Mouse (Mus musculus): Measurements from ENCODE around the gene Bcan.

The Bcan gene

DNA sequence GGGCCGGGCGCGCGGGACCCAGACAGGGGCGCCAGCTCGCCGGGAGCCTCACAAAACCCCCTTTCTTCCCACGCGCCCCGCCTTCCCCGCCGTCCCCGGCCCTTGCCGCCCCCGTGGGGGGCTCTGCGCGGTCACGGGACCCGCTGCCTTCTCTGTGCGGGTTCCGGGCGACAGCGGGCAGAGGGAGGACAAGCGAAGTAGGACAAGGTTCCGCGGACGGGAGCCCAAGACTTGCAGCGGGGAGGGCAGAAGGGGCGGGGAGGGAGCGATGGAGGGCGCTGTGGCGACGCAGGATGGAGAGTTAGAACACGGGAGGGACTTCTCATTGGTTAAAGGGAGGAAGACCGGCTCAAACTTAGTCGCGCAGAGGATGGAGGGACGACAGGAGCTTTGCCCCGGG, at the start of gene Bcan:
Bcan (minus strand) TSS at position 50 of the 400 bp plus-strand sequence.
- peak; percentile 40 for DNase-seq (ENCODE audit: low spot score)

DNA sequence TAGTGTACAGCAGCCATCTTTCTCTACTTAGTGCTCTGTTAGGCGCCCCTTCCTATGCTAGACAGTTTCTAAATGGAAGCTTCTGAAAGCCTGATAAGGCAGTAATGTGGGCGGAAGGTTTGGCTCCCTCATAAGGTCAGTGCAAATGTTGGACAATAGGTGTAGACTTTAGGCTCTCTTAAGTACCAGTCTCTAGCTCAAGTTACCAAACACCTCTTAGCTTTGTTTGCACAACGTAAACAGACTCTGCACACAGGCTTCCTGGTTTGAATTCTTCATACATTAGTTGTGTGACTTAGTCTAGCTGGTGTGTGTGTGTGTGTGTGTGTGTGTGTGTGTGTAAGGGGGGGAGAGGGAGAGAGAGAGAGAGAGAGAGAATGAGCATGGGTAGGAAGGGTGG, 49.5 kb upstream of the Bcan start:
- no peak for DNase-seq (ENCODE audit: low spot score)

DNA sequence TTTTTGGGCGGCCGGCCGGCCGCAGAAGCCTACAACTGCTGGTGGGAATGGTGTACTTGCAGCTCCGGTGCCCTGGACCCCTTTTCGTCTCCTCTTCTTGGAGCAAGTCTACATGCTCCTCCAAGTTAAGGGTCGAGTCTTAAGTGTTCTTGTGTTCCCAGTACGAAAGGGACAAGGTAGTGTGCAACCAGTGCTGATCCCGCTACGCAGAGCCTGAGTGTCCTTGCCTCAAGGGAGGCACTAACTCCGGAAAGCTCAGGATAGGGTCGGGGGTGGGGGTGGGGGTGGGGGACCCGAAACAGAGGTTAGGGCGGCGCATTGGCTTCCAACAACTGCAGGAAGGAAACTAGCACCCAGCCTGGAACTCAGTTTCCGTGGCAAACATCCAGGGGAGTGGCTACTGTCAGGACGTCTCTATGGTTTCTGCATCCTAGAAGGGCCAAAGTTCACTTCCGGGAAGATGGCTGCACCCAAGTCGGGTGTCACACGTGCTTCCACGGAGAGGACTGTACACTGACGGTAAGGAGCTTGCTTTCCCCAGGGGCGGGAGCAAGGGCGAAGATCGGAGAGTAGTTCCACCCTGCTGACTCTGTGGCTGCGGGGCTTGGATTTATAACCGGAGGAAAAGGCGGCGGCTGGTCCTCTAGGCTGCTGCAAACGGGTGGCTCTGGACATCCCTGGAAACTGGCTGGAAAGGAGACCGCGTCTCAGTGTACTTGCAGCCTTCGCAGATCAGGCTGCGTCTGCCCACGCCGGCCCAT, 42.8 kb upstream of the Bcan start, which contains the start of gene Gpatch4:
Gpatch4 (plus strand) TSS at position 448 of the 761 bp plus-strand sequence.
- DNase-seq (ENCODE audit: low spot score) = peak; percentile 72

DNA sequence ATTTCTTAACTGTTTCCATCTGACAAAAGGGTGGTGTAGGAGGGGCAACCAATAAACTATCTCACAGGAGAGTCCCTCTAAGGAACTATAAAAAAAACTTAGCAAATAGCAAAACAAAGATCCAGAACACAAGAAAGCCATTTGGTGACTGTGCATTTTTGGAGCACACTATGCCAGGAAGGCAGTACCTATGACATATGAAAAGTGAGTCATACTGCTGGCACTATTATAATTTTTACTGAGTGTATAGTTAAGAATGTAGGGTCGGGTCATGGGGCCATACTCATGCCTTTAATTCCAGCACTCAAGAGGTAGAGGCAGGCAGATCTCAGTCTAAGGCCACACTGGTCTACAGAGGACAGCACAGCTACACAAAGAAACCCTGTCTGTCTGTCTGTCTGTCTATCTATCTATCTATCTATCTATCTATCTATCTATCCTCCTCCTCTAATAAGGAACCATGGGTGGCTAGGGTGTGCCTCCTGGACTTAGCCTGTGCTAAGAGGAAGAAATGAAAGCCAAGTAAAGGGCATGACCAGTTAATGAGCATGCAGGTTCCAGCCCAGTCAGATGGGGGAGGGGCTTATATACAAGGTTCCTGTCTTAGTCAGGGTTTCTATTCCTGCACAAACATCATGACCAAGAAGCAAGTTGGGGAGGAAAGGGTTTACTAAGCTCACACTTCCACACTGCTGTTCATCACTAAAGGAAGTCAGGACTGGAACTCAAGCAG, 35.7 kb upstream of the Bcan start:
- no peak for DNase-seq (ENCODE audit: low spot score)

DNA sequence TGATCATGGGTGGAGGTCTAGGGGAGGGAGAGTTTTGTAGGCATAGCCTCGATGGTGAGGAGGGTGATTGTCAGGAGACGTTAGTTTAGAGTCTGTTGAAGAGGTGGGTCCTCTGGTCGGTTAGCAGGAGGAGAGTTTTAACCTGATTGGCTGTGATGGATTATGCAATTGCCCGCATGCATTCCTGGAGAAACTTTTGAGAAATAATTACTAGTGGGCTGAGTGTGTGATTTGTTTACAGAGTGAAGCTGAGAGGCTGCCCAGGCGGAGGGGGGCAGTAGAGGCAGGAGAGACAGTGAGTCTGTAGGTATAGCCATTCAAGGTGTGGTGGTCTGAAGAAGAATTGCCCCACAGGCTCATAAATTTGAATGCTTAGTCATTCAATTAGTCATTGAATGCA, 33.5 kb upstream of the Bcan start:
- DNase-seq (ENCODE audit: low spot score) = no peak

DNA sequence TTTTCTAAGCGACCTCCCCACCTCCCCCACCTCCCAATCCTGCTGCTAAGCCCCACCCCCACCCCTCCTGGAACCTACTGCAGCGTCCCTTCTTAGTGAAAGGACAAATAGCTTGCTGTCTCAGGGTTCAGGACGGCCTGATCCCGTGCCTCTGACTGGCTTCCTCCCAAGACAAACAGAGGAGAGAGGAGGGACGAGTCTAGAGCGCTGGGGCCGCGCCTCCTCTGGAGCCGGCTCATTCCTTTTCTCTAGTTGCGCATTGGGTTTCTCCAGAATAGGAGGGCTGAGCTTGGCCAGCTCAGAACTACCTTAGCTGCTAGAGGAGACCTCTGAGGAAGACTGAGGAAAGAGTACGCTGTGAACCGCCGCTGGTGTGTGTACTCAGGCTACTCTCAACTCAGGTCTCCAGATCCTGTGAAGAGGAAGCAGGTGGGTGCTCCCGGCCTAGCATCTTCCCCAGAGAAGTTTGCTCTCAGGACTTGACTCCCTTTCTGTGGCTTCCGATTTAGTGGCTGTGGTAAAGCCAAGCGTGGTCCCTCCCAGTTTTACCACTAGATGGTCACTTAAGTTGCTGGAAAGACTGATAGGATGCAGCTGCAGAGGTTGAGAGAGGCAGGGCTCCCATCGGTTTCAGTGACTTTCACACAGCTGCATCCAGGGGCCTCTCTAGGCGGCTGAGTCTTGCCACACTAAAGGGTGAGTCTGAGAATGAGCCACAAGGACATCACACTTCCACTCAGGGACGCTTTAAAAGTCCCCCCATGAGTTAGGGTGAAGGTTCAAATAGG, 30.8 kb upstream of the Bcan start:
- DNase-seq (ENCODE audit: low spot score) = peak; percentile 69

DNA sequence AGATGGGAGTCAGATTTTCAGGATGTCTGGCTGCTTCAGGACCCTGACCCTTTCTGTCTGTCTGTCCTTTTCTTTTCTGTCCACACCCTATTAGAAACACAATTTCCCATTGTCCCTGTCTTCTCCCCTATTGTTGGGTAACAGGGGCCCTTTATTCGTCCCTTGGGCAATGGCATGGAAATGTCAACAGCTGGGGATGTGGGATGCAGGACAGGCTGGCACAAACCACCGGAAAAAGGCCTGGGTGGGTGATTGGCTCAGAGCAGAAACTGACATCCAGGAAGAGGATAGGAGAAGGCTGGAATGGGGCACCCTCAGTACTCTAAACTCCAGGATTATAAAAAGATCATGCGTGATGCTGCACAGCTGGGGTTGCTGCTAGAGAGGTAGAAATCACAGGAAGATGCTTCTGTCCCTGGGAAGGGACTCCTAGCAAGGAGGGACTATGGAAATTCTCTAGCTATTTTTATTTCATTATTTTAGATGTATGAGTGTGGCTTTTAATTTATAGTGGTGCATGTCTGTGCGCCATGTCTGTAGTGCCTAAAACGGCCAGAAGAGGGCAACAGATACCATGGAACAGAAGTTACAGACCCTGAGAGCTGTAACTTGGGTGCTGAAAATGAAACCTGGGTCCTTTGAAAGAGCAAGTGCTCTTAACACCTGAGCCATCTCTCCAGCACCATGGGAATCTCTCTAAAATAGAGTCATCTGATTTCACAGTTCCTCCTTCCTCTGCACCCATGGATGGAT, 27.6 kb upstream of the Bcan start, which contains the start of gene Hapln2:
Hapln2 (minus strand) TSS at position 150 of the 753 bp plus-strand sequence.
- DNase-seq (ENCODE audit: low spot score) = no peak

DNA sequence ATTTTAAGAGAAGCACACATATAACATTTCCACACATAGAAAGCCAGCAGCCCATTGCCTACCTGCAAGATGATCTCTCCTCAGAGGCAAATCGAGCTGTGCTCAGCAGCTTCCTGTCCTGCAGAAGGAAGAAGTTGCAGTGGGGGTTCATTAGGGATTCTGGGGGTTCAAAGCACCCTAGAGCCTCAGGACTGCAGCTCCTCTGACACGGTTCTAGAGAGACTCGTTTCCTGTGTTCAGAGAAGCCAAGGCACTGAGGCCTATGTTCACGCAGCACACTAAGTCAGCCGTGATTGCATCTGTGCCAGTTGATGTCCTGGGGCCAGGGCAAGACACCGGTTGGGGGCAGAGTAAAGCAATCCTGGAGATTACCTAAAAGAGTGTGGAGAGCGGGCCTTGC, 26.8 kb upstream of the Bcan start:
- DNase-seq (ENCODE audit: low spot score) = no peak

DNA sequence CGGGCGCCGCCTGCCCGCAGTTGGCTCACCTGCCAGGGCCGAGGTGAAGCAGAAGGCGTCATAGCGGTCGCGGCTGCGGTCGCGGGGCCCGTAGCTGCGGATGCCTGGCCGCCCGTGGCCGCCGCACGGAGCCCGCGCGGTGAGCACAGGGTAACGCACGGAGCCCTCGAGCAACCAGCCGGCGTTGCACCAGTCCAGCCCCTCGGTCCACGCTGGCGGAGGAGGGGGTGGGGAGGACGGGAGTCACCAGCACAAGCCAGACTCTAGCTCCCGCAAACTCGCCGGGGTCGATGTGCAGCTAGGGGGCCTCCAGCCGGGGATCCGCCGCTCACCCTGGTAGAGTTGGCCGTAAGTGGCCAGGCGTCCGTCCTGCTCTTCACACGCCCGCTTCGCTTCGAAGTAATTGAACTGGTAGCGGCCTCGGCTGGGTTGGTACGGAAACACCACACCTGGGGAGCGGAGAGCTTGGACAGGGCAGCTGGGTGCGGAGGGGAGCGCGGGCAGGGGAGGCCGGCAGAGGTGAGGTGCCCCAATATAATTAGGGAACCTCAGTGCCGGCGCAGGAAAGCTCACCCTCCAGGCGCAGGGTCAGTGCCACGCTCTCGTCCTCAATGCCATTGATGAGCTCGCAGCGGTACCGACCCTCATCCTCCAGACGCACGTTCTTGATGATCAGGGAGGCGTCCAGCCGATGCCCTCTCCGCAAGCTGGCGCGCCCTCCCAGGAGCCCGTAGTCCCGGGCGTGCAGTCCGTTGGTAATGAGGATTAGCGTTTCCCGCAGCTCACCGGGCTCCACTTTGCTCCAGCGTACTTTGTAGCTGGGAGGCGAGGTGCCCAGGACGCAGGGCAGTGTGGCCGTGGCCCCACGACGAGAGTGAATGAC, 23.4 kb upstream of the Bcan start:
- DNase-seq (ENCODE audit: low spot score) = peak; percentile 9

DNA sequence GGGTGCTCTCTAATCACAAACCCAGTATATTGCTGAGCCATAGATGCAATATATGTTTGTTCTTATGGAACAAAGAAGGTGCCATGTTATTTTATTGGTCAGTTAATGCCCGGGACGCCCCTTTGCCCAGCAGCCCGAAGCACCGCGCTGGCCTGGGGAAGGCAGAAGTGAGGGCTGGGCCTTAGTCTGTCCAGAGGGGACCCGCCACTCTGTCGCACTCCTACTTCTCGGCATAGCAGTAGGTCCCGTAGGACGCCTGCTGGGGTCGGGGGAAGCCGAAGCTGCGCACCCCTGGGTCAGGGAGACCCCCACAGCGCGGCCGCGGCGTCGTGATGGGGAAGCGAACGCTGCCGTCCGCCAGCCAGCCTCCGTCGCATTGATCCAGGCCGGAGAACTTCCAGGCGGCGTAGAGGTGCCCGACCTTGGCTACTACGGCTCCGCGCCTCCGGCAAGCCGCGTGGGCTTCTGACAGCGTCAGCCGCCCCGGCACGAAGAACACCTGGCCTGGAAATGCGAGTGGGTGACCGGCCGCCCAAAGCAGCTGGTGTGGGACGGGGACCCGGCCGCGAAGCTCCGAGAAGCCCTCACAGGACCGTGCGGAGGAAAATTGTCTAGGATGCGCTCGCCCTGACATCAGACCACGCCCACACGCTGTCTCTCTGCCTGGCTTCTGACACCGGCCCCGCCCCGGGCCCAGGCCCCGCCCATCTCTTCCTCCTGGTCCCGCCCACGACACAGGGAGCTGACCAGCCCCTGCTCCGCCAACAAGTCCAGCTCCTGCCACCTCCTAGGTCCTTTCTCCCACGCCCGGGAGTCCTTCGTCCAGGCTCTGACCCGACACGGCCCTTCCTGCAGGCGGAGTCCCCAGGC, 22.5 kb upstream of the Bcan start:
- DNase-seq (ENCODE audit: low spot score) = peak; percentile 92

DNA sequence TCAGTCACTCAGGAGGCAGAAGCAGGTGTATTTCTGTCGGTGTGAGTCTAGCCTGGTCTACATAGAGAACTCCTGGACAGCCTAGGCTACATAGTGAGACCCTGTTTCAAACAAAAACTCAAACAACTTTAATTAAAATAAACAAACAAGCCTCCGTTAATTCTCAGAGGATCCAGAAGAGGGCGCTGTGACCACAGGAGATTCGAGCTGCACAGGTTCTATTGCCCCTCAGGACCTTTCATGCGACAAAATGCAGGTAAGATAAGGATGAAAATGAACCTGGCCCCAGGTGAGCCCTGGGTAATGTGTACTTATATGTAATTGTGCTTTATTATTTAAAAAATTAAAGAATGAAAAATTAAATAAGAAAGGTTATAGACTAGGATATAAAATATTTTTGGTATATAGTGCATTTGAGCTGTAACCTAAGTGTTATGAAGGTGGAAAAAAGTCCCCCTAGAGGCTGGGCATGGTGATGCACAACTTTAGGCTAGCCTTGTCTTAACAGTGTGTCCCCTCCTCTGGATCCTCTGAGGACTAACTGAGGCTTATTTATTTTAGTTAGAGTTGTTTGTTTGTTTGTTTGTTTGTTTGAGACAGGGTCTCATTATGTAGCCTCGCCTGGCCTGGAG, 10.7 kb upstream of the Bcan start:
- DNase-seq (ENCODE audit: low spot score) = no peak

DNA sequence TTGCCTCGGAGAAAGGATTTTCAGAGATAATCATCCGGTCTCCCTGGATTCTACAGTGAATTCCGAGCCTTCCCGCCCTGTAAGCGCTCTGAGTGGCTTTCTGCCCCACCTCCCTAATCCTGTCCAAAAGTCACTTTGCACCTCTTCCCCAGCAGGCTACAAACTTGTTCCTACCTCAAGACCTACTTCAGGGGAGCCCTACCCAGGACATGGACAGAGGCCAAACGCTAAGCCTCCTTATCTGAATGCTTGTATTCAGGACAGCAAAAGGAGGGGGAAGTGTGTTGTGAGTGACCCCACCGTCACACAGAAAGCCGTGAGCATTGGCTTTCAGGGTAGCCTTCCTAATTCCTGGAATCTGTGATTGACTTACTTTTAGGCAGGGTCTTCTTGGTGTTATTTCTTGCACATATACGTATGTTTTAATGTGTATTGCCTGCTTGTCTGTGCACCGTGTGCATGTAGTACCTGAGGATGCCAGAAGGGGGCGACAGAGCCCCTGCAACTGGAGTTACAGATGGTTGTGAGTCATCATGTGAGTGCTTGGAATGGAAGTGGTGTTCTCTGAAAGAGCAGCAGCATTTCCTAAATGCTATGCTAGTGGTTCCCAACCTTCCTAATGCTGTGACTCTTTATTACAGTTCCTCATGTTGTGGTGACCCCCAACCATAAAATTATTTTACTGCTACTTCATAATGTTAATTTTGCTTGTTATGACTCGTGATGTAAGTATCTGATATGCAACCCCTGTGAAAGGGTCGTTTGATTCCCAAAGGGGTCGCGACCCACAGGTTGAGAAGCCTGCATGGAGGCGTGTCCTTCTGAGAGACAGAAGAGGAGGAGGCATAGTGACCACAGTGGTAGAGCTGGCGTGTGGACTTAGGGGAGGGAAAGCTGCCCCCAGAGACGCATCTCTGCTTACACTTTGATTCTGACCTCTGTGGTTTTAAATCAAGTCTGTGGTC, 6.1 kb upstream of the Bcan start:
- DNase-seq (ENCODE audit: low spot score) = no peak

DNA sequence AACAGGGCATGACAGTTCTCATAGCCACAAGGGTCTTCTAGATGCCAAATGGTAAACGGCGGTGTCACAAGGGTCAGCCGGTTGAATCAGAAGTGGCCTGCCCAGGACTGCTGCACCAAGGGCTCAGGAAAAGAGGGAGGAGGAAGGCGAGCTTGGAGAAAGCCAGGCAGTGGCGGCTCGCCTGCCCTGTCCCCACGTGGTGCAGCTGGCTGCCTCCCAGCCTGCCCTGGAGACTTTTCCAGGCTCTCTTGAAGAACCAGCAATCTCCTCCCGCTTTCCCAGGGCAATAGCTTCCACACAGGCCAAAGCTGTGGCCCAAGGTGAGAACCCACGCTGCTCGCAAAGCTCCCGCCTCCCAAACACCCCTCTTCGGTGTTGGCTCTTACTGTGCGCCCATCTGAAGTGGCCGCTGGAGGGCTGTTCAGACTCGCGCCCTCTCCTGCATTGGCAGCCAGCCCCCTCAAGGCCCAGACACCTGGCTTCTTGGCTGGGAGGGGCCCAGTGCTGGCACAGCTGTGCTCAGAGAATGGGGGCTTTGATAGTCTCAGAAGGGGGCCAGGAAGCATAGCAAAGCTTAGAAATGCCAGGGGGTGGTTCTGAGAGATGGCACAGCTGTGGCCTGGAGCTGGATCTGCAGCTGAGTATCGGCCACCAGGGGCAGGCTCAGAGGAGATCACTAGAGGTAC, 2.4 kb upstream of the Bcan start:
- DNase-seq (ENCODE audit: low spot score) = peak; percentile 43

DNA sequence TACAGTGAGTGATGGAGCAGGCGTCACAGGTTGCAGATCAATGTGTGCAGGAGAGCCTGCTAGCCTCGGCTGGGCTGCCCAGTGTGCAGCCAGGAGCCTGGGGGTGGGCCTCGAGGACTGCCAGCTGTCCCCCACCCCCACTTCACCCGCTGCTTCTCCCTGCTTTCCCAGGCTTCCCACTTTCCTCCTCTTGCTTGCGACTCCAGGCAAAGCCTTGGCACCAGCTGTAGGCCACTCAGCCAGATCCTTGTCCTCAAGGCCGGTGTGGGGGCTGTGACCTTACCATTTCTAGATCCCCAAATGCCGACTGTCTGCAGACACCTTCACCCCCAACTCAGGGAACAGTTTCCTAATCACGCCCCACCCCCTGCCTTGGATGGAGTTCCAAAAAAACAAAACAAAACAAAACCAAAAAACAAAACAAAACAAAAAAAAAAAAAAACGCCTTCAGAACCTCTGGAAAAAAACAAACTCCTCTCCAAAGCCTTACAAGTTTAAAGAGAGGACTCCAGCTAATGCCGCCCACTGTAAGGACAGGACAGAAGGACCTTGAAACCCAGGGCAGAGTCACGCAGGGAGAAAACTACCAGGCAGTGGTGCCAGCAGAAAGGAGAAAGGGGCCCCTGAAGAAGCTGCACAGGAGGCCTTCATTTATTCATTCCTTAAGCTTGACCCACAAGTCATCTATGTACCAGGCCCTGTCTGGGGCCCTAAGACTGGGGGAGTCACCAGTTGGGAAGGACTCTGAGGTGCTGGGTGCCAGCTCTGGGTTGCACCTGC, 976 bp upstream of the Bcan start:
- DNase-seq (ENCODE audit: low spot score) = peak; percentile 53

DNA sequence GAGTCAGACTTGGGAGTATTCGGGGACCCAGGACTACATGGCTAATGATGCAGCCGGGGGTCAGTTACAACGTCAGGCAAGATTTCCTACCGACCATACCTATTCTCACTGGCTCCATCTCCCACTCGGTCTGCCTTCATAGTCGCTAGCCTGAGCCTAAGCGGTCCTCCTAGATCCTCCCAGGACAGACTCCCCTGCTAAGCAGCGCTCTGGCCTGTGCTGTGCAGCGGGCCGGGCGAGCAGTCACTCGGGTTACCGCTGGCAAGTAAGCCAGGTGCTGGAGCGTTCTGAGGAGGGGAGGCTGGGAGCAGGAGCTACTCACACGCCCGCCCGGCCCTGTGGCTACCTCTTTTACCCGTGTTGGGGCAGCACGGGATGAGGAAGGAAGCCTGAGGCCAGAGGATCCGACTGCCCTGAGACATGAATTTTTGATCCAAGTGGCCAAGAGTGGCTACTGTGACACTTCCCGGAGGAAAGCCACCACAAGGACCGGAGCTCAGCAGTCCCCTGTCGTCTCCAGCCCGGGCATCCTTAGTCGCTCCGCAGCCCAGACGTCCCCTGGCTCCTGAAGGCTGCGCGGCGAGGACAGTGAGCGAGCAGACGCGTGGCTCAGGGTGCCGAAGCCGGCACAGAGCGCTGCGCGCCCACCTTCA, 661 bp downstream of the Bcan start:
- DNase-seq (ENCODE audit: low spot score) = no peak

DNA sequence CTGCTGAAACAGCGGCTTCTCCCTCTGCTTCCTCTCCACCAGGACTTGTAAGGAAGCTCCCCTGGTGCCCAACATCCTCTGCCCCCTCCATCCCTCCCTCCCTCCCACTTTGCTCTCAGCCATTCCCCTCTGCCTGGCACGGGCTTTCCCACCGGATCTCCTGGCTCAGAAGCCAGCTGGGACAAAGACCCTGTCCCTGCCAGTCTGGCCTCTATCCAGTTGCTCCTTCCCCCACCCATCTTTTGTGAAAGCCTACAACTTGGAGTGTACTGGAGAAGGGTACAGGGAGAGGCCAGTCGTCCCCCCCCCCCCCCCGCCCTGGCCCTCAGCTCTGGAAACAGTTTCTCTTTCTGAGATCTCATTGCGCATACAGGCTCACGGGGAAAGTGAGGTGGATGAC, 1.3 kb downstream of the Bcan start:
- no peak for DNase-seq (ENCODE audit: low spot score)

Data from ovary, postnatal 36 days (tissue).